Mouse (Mus musculus): ENCODE results near the gene Sik3.
A peak's percentile ranks its signal among the peaks of the same experiment; 100 is the strongest.

Gene Sik3

DNA sequence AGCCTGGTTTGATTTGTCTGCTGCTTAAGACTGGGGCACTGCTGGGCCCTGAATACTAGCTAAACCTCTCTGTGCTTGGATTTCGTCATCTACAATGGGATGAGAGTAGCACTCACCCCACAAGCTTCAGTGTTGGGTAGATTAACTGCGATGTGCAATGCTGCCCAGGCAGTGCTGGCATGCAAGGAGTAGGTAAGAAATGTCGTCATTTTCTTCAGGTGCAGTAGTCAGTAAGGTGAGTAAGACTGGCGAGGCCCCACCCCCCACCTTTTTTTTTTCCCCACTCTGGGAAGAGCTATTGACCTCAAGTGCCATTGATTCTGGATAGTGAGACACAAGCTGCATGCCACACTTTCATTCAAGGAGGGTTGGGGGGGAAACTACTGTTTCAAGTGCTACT lies 3.8 kb downstream of the Sik3 start:
- no peak for DNase-seq

DNA sequence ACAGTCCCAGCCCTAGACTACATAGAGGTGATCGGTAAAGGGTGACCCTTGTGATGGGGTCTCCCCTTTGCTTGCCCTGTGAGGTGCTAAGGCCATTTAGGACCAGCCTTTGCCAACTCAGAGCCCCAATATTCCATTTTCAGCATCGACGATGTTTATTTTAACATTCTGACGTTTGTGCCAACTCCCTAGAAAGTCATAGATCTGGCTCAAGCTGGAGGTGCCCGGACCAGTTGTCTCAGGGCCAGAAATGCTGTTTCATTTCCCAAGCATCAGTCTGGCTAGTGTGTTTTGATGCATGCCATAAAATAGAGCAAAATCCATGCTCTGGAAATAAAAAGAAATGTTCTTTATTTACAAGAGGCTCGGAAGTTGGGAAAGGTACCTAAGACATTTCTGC lies 5.7 kb downstream of the Sik3 start:
- peak; percentile 49 to 64 for DNase-seq

DNA sequence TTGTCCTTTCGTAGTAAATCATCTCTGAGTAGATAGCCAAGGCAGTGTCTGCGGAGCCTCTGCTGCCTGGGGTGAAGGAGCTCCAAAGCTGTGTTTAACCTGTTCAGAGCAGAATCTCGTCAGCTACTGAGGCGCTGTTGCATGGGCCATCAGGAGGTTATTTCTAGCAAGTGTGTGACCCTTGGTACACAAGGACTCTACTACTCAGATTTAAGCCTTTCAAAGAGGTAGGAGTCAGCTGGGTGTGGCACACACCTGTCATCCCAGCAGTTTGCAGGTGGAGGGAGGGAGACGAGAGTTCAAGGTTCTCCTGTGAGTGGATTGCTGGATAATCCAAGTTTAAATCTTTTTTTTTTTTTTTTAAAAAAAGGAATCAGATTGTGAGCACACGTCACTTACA lies 7.4 kb downstream of the Sik3 start:
- DNase-seq, result no peak

DNA sequence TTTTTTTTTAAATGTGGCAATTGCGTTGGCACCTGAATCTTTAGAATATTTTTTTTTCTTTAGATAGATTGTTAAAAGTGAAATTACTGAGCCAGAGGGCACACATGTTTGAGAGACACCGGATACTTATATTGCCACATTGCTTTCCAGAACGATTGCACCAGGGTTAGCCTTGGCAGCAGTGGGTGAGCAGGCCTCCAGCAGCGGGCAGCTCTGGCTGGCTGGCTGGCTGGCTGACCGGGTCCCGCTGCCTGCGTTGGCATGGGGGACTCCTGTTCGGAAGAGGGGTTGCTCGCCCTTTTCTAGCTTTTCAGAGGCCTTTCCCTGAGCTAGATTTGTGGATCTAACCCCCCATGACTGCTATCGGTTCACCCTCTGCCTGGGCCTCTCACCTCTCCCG lies 11.0 kb downstream of the Sik3 start:
- peak; percentile 53 to 61 for DNase-seq

DNA sequence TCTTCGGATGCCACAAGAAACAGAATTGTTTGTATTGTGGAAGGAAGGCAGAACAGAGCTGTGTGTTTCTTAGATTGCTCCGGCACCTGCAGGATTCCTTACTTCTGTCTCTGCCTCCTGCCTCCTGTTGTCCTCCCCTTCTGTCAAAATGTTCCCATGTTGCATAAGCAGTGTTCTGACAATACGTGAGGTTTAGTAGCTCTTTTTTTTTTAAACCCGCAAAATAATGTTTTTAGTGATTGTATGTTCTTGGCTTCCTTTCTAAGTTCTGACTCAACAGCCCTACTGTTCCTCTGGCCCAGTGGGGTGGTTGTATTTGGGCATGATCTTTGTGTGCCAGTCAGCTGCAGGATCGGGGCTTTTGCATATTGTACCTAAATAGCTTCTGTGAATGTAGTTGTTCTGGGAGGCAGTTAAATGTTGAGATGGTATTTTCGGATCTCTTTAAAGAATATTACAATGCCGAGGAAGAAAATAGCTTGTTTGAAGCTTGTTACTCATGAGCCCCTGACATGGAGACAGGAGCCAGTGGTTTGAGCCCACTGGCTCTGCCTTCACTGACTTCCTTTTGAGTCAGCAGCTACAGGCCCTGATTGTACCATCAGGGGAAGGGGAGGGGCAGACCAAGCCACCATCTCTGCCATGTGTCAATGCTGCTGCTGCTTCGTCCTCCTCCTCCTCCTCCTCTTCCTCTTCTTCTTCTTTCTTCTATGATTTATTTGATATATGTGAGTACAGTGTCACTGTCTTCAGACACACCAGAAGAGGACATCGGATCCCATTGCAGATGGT lies 13.6 kb downstream of the Sik3 start:
- peak; percentile 43 to 47 for DNase-seq

DNA sequence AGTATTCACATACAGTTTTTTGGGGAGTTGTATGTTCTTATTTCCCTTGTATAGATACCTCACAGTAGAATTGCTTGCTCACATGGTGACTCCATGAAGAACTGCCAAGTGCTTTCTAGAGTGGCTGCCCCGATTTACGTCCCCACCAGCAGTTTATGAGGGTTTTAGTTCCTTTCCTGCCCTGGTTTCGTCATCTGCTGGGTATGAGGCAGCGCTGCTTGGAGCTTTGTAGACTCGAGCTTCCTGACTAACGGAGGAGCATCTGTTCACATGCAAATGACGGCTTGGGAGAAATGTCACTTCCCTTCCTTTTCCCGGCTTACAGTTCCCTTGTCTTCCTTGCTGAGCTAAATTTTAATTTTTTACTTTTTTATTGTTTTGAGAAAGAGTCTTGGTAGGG lies 15.4 kb downstream of the Sik3 start:
- DNase-seq, result peak in 1 of 2 experiments; percentile 34

DNA sequence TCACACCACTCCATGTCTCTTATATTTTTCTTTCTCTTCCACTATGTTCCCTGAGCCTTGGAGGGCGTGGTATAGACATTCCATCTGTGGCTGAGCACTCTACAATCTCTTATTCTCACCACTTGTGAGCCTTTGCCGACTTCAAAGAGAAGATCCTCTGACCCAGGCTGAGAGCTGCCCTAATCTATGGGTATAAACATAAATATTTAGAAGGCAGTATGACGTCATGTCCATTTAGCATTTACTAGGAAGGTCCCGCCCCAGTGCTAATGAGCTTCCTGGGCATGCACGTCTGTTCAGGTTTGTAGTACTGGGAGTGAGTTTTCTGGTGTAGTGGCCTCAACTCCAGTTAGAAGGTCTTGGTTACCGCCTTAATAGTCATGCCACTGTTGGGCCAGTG lies 16.9 kb downstream of the Sik3 start:
- DNase-seq, result no peak

DNA sequence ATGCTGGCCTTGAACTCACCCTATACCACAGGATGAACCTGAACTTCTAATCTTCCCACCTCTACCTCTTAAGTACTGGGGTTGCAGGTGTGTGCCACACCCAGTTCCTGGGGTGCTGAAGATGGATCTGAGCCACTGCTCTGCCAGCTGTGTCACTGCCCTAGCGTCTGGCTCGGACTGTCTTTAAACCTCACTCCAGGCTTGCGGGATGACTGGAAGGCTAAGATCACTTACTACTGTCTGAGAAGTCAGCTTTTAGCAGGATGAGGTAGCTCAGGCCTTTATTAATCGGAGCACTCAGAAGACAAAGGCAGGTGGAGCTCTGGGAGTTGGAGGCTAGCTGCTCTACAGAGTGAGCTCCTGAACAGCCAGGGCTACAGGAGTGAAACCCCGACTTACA lies 17.6 kb downstream of the Sik3 start:
- no peak for DNase-seq

DNA sequence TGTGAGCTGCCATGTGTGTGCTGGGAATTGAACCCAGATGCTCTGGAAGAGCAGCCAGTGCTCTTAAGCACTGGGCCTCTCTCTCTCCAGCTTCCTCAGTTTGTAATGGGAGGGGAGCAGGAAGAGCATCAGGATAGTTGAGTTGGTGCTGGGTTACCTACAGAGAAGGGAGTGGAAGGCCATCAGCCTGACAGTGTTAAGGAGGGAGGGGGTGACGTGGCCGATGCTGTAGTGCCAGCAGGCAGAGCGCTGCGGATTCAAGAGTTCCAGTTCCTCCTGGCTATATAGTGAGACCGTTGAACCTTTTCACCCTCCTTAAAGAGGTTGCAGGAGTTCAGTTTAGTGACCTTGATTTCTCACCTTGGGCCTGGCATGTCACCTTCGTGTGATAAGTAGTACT lies 18.3 kb downstream of the Sik3 start:
- DNase-seq, result no peak

DNA sequence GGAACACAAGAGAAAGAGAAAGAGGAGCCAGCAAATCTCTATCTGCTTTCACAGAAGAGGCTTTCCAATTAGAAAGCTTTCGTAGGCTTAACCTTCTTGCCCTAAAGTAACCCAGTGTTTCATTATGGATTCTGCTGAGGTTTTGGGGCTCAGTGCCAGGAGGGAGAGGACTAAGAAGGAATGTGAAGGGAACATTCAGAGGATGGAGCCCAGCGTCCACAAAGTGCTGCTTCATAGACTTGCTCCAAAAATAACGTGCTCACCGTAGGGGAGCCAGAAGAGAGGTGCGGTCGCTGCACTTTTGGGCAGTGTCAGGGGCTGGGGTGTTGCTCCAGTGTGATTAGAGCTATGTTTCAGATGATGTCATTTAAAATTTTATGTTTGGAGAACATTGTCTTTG lies 19.6 kb downstream of the Sik3 start:
- peak in 1 of 2 experiments; percentile 51 for DNase-seq

DNA sequence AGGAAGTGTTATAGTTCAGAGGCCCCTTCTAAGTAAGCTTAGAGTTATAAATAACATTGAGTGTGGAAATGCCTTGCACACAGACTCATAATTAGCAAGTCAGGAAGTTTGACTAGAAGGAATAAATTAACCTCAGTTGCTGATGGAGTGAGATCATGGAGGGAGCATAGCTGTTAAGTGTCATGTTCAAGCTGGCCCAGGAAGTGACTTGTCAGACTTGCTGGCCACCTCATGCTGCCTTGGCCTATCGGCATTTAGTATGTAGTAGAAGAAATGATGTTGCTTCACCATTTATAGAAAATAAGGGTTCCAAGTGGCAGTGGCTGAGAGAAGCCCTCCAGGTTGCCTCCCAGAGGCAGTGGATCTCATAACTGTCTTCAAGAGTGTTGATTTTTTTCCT lies 20.4 kb downstream of the Sik3 start:
- no peak for DNase-seq

DNA sequence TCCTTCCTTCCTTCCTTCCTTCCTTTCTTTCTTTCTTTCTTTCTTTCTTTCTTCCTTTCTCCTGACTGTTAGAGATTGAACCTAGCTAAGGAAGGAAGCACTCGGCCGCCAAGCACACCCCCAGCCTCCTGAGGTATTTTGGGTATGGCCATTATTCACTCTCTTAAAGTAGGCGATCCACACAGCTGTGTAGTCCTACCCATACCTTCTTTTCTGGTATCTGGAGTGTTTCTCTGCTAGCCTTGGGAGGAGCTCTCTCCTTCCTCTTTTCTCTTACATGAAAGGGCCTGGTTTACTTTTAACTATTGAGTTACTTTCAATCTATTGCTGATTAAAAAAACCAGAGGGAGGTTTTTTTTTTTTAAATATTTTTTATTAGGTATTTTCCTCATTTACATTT lies 21.2 kb downstream of the Sik3 start:
- DNase-seq, result no peak

DNA sequence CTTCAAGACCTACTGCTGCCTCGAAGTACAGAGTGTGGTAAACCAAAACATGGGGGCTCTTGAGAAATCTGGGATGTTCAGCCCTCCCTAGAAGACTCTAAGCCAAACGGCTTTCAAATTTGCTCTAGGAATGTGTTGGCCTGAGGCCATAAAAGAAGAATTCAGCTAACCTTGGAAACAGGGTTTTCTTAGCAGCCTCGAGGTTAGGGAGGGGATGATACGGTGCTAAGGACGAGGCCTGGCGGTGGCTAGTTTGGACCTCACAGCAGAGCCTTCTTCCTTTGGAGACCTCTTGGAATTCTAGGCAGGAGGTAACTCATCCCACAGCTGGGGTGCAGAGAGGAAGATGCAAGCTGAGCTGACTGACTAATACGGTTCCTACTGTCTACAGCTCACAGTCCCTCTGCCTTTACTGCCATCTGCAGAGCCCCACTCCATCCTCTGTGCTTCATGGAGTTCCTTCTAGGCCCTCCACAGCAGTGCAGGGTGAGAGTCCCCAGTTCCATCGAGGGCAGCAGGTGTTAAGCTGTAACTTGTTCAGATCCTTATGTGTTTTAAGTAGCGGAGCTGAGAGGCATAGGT lies 22.8 kb downstream of the Sik3 start:
- no peak for DNase-seq

DNA sequence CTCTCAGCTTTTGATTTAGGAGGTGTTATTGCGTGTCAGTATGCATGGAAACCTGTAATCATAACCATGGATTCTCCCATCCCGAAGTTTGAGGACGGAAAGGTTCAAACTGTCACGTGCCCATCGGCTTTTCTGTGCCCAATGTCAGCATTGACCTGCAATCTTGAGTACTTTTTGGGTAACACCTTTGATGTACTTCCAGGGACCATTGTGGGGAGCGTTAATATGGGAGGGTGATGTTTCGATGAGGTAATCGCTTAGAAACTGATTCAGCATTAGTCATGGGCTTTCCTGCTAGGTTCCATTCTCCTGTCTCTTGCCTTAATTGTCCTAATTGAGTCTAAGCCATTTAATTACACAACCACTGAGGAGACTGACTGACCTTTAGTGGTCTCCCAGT lies 24.3 kb downstream of the Sik3 start:
- DNase-seq, result no peak

DNA sequence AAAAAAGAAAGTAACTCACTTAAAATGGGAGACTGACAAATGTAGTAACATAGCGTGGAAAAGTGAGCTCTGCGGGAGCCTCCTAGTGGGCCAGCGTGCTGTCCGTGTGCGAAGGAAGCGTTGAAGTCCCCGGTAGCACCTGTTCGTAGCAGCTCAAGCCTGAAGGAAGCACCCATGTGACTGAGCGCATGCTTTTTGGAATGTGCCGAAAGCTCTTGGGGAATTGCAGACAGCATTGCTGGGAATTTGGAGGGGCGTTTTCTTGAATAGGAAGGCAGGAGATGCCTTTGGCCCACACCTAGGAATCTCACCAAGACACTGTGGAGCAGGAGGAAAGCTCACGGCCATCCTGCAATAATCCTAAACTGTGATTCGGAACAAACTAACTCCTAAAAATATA lies 26.2 kb downstream of the Sik3 start:
- no peak for DNase-seq

DNA sequence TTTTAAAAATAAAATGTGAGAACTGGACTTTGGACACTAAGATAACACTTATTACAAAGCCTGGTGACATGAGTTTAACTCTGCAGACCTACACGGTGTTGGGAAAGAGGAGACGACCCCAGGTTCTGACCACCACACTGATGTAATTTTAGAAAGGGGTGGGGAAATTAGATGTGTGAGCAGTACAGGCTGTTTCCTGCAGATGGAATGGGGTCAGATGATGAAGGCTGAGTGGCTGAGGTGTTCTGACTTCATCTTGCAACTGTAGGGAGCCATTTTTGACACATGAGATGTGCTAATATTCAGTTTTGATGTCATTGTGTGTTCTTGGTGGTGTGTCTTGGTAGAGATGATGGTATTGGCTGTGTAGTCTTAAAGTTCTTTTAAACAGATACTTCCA lies 28.6 kb downstream of the Sik3 start:
- DNase-seq, result no peak

DNA sequence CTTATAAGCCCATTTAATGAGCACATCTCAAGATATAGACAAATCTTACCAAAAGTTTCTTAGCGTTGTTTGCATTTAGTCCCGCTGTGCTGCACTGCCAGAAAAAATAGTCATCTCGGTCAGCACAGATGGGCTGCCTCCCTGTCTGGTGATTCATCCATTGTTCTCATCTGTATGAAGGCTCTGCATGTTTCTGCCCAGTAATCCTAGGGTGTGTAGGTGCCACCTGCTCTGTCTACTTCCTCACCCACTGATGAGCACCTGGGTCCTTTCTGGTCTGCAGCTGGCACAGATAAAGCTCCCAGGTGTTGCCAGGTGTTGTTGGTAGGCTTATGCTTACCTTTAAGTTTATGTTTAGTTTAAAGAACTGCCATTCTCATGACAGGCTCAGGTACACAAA lies 29.8 kb downstream of the Sik3 start:
- no peak for DNase-seq

DNA sequence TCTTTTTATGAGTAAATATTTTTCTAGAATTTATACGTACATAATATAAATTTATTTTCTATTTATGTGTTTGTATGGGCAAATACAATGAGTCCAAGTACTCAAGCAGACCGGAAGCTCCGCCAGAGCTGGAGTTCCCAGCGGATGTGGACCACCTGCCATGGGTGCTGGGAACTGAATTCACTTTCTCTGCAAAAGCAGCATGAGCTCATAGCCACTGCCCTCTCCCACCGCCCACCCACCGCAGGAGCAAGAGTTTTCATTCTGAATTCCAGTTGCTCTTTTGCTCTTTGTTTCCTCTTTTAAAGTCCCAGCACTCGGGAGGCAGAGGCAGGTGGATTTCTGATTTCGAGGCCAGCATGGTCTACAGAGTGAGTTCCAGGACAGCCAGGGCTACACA lies 31.0 kb downstream of the Sik3 start:
- DNase-seq, result no peak

DNA sequence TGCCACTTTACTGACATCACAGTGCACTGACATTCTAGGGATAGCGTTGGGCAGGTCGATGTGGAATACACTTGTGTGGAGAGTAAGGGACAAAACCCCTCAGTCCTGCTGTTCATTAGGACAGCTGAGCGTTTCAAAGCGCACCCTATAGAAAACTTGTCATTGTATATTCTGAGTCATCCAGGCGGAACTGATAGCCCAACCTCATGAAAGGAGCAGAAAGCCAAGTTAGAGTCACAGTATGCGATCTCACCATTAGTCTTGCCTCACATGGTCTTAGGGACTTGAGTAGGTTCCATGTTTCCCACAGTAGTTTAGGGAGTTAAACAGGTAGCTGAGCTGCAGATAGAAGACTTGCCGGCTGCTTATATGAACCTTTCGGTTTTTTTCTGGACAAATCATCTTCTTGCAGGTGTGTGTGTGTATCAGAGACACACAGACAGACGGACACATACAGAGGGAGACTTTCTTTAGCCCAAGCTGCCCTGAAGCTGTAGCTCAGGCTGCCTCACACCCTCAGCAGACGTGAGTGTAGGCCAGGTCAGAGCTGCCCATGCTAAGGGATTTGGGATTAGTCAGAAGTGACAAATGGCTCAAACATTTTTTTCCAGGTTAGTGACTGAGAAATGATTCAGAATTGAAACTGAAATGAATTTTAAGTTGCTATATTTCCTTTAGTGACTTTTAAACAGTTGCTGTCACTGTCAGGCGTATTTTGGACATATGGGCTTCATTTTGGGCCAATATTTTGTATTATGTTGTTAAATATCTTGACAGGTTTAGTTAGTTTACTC lies 34.3 kb downstream of the Sik3 start:
- no peak for DNase-seq

DNA sequence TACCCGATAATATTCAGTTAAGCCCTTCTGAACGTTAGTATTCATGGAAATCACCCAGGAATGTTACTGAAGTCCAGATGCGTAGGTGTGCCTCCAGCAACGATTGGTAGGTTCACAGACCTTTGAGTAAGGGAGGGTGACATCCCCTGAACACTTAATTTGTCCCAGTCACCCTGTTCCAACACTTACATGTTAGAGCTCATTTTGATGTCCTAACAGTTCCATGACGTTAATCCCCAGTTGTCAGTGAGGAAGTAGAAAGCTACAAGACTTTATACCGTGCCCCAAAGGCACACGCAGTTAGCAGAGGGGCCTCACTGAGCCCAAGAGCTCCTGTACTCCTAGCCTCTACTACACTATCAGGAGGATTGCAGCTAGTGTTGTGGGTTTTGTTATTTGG lies 36.9 kb downstream of the Sik3 start:
- DNase-seq, result no peak

DNA sequence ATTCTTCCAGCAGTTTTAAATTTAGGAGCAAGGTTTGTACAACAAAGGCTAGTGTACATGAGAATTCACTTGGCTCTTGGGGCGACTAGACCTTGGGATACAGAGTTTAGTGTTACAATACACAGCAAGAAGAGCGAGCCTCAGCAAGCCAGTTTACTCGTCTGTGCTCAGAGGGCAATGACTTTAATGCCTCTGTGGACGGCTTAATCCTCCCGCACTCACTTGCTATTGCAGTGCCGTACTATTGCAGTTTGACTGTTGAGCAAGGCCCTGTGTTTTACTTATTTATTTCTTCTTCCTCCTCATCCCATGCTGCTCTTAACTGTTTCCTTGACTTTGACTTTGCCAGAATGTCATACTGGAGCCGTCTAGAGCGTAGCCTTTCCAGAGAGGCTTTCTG lies 37.6 kb downstream of the Sik3 start:
- no peak for DNase-seq

DNA sequence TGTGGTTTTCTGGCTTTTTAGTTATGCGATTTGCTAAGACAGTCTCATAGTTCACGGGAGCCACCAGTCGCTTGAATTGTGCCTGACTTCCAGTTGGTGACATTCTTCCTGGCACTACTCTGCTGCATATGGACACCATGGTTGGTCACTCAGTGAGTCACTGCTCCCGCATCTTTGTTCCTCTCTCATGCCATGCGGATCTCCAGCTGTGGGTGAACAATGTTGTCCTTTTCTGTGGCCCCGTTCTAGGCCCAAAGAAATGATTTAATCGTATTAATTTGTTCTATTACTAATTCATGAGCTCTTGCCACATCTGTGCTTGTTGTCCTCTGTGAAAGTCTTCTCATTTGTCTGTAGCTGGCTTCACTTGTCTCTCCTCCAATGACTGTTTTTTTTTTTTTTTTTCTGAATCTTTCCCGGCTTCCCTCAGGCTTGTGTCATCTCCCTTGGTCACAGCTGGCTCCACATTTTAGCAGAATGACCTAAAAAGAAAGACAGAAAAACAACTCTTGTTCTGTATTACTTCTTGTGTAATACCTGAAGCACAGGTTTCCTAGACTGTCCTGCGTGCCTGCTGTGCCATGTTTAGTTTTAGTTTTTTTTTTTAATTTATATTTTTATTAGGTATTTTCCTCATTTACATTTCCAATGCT lies 40.5 kb downstream of the Sik3 start:
- peak; percentile 53 to 69 for DNase-seq

DNA sequence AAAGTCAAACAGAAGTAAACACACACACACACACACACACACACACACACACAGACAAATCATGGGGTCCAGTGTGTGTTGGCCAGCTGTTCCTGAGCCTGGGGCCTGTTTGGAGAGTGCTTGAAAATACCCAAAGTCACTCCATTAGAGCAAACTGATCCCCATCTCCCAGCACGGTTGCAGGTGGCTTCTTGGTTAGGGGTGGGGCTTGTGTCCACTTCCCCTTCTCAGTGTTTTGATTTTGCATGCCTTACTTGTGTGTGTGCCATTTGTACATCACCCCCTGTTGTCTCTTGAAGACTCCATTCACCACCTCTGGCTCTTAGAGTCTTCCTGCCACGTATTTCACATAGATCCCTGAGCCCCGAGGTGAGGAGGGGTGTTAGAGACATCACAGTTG lies 45.4 kb downstream of the Sik3 start:
- DNase-seq, result no peak

DNA sequence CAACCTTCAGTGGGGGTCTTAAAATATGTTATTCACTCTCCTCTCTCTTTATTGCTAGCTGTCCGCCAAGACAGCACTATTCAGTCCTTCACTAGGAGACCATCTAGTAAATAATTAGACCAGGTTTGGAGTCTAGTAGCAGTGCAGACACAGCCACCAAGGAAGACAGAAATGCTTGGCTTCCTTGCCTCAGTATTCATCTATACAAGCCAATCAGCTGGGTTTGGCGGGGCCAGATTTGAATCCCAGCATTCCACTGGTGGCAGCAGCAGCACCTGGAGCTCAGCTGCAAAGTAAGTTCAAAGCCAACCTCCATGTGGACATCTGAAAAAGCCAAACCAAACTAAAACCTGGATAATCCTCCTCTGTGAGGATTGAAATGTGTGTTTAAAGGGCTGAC lies 47.6 kb downstream of the Sik3 start:
- DNase-seq, result no peak

Data from cerebellum, postnatal 25 days (tissue).